Mouse (Mus musculus) NIH3T3 (cell line): ENCODE measurements at regions not wholly inside any gene's neighbourhood (a gene's known extent, or its start where the extent isn't known, plus 50 kb on each side); places are given as distances from the start of the nearest gene placed in this dataset.
"Not testable (repeated sequence)": the region's sequence is repeated elsewhere in the genome, so short reads cannot be mapped to it uniquely, and the experiment has no call there.

ENCODE experiments used
- DNase-seq: peaks from one replicate; pipeline ENCODE4 v3.0.0-alpha.2; 2012; ENCODE audit warnings: low read depth

GRCm38 (mm10) chr13:52273502-52274246 is 257.4 kb downstream of the Diras2 start:
- no peak for DNase-seq

- no peak for DNase-seq
These were observed 255.9 kb downstream of the Diras2 start for GRCm38 (mm10) chr13:52275196-52275595.

- peak; percentile 53 for DNase-seq
These were observed 255.4 kb downstream of the Diras2 start for GRCm38 (mm10) chr13:52275675-52276074.

- no peak for DNase-seq
These were observed 253.9 kb downstream of the Diras2 start for GRCm38 (mm10) chr13:52277195-52277594.

- no peak for DNase-seq
These were observed 252.2 kb downstream of the Diras2 start for GRCm38 (mm10) chr13:52278831-52279230.

- DNase-seq: peak; percentile 50
These were observed 251.7 kb downstream of the Diras2 start for GRCm38 (mm10) chr13:52279281-52279969.

- no peak for DNase-seq
These were observed 251.1 kb downstream of the Diras2 start for GRCm38 (mm10) chr13:52279970-52280348.

GRCm38 (mm10) chr13:52281271-52281670 is 249.8 kb downstream of the Diras2 start:
- no peak for DNase-seq

GRCm38 (mm10) chr13:52282500-52282899 is 248.6 kb downstream of the Diras2 start:
- DNase-seq: no peak

- no peak for DNase-seq
These were observed 247.6 kb downstream of the Diras2 start for GRCm38 (mm10) chr13:52283456-52283855.

- DNase-seq: no peak
These were observed 246.9 kb downstream of the Diras2 start for GRCm38 (mm10) chr13:52284026-52284801.

GRCm38 (mm10) chr13:52288400-52288799 is 242.7 kb downstream of the Diras2 start:
- DNase-seq: no peak

- no peak for DNase-seq
These were observed 235.2 kb downstream of the Diras2 start for GRCm38 (mm10) chr13:52295847-52296246.

GRCm38 (mm10) chr13:52296541-52297276 is 234.4 kb downstream of the Diras2 start:
- DNase-seq: no peak

GRCm38 (mm10) chr13:52297277-52297623 is 233.8 kb downstream of the Diras2 start:
- no peak for DNase-seq

GRCm38 (mm10) chr13:52298362-52298761 is 232.7 kb downstream of the Diras2 start:
- no peak for DNase-seq

GRCm38 (mm10) chr13:52305328-52305727 is 225.8 kb downstream of the Diras2 start:
- peak; percentile 14 for DNase-seq

GRCm38 (mm10) chr13:52306783-52307440 is 224.2 kb downstream of the Diras2 start:
- DNase-seq: peak; percentile 80

- DNase-seq: no peak
These were observed 220.1 kb downstream of the Diras2 start for GRCm38 (mm10) chr13:52310954-52311353.

GRCm38 (mm10) chr13:52318276-52318675 is 212.8 kb downstream of the Diras2 start:
- DNase-seq: no peak

- peak; percentile 69 for DNase-seq
These were observed 207.4 kb downstream of the Diras2 start for GRCm38 (mm10) chr13:52323691-52324090.

- DNase-seq: not testable (repeated sequence)
These were observed 206.7 kb downstream of the Diras2 start for GRCm38 (mm10) chr13:52324378-52324777.
